Mouse (Mus musculus) brain, embryonic 18.5 days (tissue): ENCODE results near the gene C1qtnf9.
A peak's percentile ranks its signal among the peaks of the same experiment; 100 is the strongest.

Experiments used
- DNase-seq: peaks from one replicate; pipeline ENCODE4 v3.0.0-alpha.2; 2012; ENCODE audit warnings: low read depth, low spot score

The C1qtnf9 gene

GRCm38 (mm10) chr14:60767884-60768283, at the start of gene C1qtnf9:
C1qtnf9 (plus strand) TSS chr14:60768134.
- DNase-seq, result no peak

GRCm38 (mm10) chr14:60721304-60721703, 46.6 kb upstream of the C1qtnf9 start:
- no peak for DNase-seq

- DNase-seq, result no peak
These were observed 46.0 kb upstream of the C1qtnf9 start for GRCm38 (mm10) chr14:60721938-60722337.

GRCm38 (mm10) chr14:60726091-60726490, 41.8 kb upstream of the C1qtnf9 start:
- DNase-seq, result no peak

GRCm38 (mm10) chr14:60727130-60727529, 40.8 kb upstream of the C1qtnf9 start:
- DNase-seq, result no peak

GRCm38 (mm10) chr14:60732081-60732480, 35.9 kb upstream of the C1qtnf9 start:
- no peak for DNase-seq

GRCm38 (mm10) chr14:60732787-60733186, 35.1 kb upstream of the C1qtnf9 start:
- no peak for DNase-seq

- peak; percentile 12 for DNase-seq
These were observed 34.2 kb upstream of the C1qtnf9 start for GRCm38 (mm10) chr14:60733706-60734105.

- no peak for DNase-seq
These were observed 32.7 kb upstream of the C1qtnf9 start for GRCm38 (mm10) chr14:60735206-60735605.

GRCm38 (mm10) chr14:60735848-60736547, 31.9 kb upstream of the C1qtnf9 start:
- no peak for DNase-seq

- DNase-seq, result no peak
These were observed 31.2 kb upstream of the C1qtnf9 start for GRCm38 (mm10) chr14:60736591-60737192.

- no peak for DNase-seq
These were observed 30.7 kb upstream of the C1qtnf9 start for GRCm38 (mm10) chr14:60737202-60737611.

- no peak for DNase-seq
These were observed 29.4 kb upstream of the C1qtnf9 start for GRCm38 (mm10) chr14:60738434-60738938.

- DNase-seq, result no peak
These were observed 28.8 kb upstream of the C1qtnf9 start for GRCm38 (mm10) chr14:60739155-60739554.

GRCm38 (mm10) chr14:60739616-60740015, 28.3 kb upstream of the C1qtnf9 start:
- DNase-seq, result no peak

- DNase-seq, result no peak
These were observed 27.4 kb upstream of the C1qtnf9 start for GRCm38 (mm10) chr14:60740507-60740906.

- DNase-seq, result no peak
These were observed 26.9 kb upstream of the C1qtnf9 start for GRCm38 (mm10) chr14:60741033-60741432.

- DNase-seq, result no peak
These were observed 26.4 kb upstream of the C1qtnf9 start for GRCm38 (mm10) chr14:60741490-60741981.

- no peak for DNase-seq
These were observed 24.3 kb upstream of the C1qtnf9 start for GRCm38 (mm10) chr14:60743681-60744080.

GRCm38 (mm10) chr14:60745201-60745600, 22.7 kb upstream of the C1qtnf9 start:
- DNase-seq, result no peak

- no peak for DNase-seq
These were observed 21.8 kb upstream of the C1qtnf9 start for GRCm38 (mm10) chr14:60746141-60746540.

GRCm38 (mm10) chr14:60747154-60747870, 20.6 kb upstream of the C1qtnf9 start:
- no peak for DNase-seq
